Mouse (Mus musculus) liver, embryonic 11.5 days (tissue): ENCODE measurements around the gene Col12a1. TPM values are rescaled to one million over a fixed set of nuclear protein-coding genes. Genes with fewer than 3 reads are reported as not detected.

Experiments
- ATAC-seq: fragments of 200-750 bp; cut with Nextera tagmentation; replicated peaks from 2 replicates; pipeline ENCODE4 v1.8.0; 2017; ENCODE audit warnings: moderate number of reproducible peaks, mild to moderate bottlenecking, moderate TSS enrichment, moderate library complexity; ENCODE audit not compliant: low FRiP score
- DNase-seq: peaks from one replicate; pipeline ENCODE4 v3.0.0-alpha.2; 2017; ENCODE audit warnings: low spot score
- H3K27ac ChIP-seq: fragments of 300-500 bp; sonication (generic); 2 replicates; pipeline ENCODE4 v1.5.1; 2014; ENCODE audit warnings: mild to moderate bottlenecking, low read depth, low read length, control low read depth
- H3K27me3 ChIP-seq: fragments of 300-500 bp; sonication (generic); replicated peaks from 2 replicates; pipeline ENCODE4 v1.6.1; 2014; ENCODE audit warnings: low read length, mixed read lengths; ENCODE audit not compliant: control insufficient read depth, insufficient read depth
- H3K36me3 ChIP-seq: fragments of 300-500 bp; sonication (generic); 2 replicates; pipeline ENCODE4 v1.6.1; 2014; ENCODE audit warnings: mild to moderate bottlenecking, low read length, moderate library complexity, mixed read lengths; ENCODE audit not compliant: control insufficient read depth, insufficient read depth
- H3K4me1 ChIP-seq: fragments of 300-500 bp; sonication (generic); replicated peaks from 2 replicates; pipeline ENCODE4 v1.6.1; 2014; ENCODE audit warnings: low read length, mixed read lengths; ENCODE audit not compliant: control insufficient read depth, insufficient read depth
- H3K4me2 ChIP-seq: fragments of 300-500 bp; sonication (generic); 2 replicates; pipeline ENCODE4 v1.6.1; 2014; ENCODE audit warnings: mild to moderate bottlenecking, control low read depth, moderate library complexity
- H3K4me3 ChIP-seq: fragments of 300-500 bp; sonication (generic); 2 replicates; pipeline ENCODE4 v1.5.1; 2014; ENCODE audit warnings: low read depth, low read length, control low read depth
- H3K9ac ChIP-seq: fragments of 300-500 bp; sonication (generic); 2 replicates; pipeline ENCODE4 v1.6.1; 2014; ENCODE audit warnings: low read depth, low read length, control low read depth
- H3K9me3 ChIP-seq: fragments of 300-500 bp; sonication (generic); 2 replicates; pipeline ENCODE4 v1.6.1; 2016; ENCODE audit warnings: low read length, inconsistent platforms, mixed read lengths; ENCODE audit not compliant: control insufficient read depth
- WGBS: fragments of 180-500 bp; shearing (Covaris S2); extraction: QIAGEN DNeasy Blood & Tissue Kit; methylation state at CpG from one replicate; pipeline ENCODE4 v1.1.7; 2014; 5-methylcytosine and 5-hydroxymethylcytosine counted together
- polyA plus RNA-seq: library from polyadenylated mRNA; unstranded; fragments of >200 nt; fragmentation: Nextera tagmentation; extraction: Ambion mirVana; gene quantifications from 2 replicates; pipeline ENCODE4 v1.2.1, GENCODE M21; 2014

Gene Col12a1
- polyA plus RNA-seq, 1 experiment from 2014 or later = 4.2 TPM

DNA sequence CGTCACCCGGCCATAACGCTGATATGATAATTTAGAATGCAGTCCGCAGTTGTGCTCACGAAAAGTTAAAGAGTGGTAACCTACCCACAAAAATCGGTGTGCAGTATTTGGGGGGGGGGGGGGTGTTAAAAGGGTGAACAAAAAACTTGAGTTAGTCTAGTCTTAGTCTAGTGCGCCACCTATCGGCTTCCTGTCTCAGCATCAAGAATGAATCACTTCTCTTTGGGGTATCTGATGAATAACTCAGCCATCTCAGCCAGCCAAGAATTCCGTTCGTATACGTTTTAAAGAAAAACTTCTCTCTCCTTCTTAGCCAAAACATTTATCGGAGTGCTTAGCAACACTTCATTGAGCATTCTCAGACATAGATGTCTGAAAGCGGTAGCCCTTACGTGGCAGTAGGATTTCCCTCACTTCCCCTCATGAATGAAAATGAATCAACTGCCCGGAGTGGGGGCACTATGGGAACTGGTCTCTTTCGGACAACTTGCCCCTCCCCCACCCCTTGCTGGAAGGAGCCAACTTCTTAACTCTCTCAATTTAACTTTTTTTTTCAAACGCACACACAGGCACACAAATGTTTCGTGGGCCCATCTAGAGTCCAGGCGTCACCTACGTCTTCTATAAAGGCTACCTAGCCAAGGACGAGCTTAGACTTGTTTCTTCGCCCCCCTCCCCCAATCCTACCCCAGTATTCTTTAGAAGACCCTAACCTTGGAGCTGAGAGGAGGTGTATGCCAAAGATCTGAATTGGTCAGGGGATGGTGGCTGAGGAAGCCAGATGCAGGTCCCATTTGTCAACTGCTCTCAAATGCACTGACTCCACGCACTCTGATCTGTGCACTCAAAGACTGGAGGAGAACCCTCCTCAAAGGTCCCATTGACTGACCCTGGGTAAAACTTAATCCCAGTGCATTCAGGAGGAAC lies 1.5 kb downstream of the Col12a1 start:
- H3K4me3 ChIP-seq = peak overlapping the region; percentile 3; the same call in 1 of the 2 replicates
- H3K27ac ChIP-seq = no peak overlapping the region
- no peak overlapping the region for H3K9ac ChIP-seq
- 11% methylated on average over 23 of the region's 23 CpGs for WGBS
- peaks cover 43% of the 10 kb centered on the region for H3K27me3 ChIP-seq
- H3K36me3 ChIP-seq = no peaks in the 10 kb centered on the region
- H3K4me1 ChIP-seq = 0 out of 2 replicates have a peak, but pooled peaks cover 4% of the 10 kb centered on the region
- DNase-seq (no peak), ATAC-seq (no peak)
- no peaks in the 10 kb centered on the region for H3K9me3 ChIP-seq
- peak overlapping the region; percentile 68 for H3K4me2 ChIP-seq

DNA sequence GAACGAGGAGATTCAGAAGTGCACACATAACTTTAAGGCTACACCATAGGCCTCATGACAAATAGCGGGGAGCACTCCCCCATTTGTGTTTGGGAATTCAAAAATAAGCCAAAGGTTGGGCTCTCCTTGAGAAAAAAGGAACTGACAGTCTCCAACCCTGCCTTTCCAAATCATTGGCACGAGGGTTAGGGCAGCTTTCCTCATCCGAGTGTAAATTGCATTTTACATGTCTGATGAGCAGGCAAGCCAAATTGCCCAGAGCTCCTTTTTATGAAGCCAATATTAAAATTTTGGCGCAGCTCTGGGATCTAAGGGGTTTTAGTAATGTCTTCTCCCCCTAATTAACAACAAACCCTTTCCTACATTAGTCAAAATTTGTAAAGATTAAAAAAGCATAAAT lies 2.1 kb downstream of the Col12a1 start:
- no peak overlapping the region for H3K9ac ChIP-seq
- no peak overlapping the region for H3K4me2 ChIP-seq
- no peak overlapping the region for H3K4me3 ChIP-seq
- peaks cover 43% of the 10 kb centered on the region for H3K27me3 ChIP-seq
- H3K27ac ChIP-seq = no peak overlapping the region
- no peaks in the 10 kb centered on the region for H3K9me3 ChIP-seq
- WGBS = 48% methylated on average over 5 of the region's 5 CpGs
- no peaks in the 10 kb centered on the region for H3K36me3 ChIP-seq
- ATAC-seq = no peak
- DNase-seq = no peak
- H3K4me1 ChIP-seq = 0 out of 2 replicates have a peak, but pooled peaks cover 4% of the 10 kb centered on the region

DNA sequence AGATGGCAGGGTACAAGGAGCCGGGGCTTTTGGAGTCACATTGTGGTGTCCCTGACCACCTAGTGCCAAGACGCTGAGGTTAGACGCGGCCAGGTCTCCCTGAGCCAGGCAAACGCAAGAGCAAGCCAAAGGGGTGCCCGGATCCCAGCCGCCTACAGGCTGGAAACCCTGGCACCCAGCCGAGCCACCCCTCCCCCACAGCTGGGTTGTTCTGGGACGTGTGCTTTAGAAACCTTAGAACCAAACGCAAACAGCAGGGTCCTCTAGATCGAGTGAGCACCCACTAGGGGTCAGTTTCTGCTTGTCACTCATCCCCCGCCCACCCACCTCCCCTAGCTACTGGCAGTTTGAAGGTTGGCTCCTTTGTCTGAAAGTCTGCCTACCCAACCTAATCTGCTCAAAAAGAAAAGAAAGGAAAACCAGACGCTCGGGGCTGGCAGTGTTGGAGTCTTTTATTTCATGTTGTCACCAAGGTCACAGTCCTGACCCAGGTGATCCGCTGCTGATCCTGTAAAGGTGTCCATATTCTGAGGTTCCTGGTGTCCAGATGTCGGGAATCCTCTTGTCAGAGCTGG lies 4.1 kb downstream of the Col12a1 start:
- WGBS = 10% methylated on average over 16 of the region's 16 CpGs
- no peaks in the 10 kb centered on the region for H3K36me3 ChIP-seq
- peak; percentile 50 for DNase-seq
- peaks cover 29% of the 10 kb centered on the region for H3K27me3 ChIP-seq
- H3K9me3 ChIP-seq = no peaks in the 10 kb centered on the region
- peak overlapping the region; percentile 53 for H3K4me2 ChIP-seq
- H3K4me3 ChIP-seq = no peak overlapping the region
- H3K27ac ChIP-seq = no peak overlapping the region
- no peak overlapping the region for H3K9ac ChIP-seq
- 0 out of 2 replicates have a peak, but pooled peaks have one; percentile 24 for ATAC-seq
- 0 out of 2 replicates have a peak, but pooled peaks cover 4% of the 10 kb centered on the region for H3K4me1 ChIP-seq

DNA sequence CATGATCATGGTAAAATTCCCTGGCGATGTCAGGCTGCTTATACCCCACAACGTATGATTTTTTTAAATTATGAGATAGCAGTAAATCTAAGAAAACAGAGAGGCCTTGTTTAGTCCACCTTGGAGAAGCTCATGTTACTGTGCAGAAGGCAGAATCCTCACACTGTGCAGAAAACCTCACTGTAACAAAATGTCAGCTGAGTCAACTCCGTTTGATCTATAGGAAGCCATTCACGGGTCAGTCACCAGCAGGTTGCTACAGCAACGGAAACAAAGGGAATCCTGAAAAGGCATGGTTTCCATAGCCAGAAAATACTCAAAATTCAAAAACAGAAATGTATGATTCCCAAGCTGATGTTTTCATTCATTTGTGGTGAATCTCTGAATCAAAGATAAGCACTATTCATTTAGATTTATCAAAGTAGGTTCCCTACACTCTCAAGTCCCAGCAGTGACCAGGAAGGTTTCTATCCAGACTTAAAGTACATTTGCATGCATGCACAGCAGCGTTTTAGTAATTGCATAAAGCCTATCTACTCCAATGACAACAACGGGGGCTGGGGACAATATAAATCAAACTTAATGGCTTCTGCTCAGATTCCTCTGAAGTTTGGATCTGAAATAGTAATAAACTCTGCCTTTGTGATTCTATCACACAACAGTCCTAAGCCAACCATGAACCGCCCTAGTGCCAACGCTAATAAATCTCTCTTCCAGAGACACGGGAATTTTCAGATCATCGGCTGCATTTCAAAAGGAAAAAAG lies 28.7 kb downstream of the Col12a1 start:
- Histone ChIP-seq H3K27ac (no peak overlapping the region), H3K36me3 (no peaks in the 10 kb centered on the region), H3K4me2 (no peak overlapping the region), H3K9me3 (no peaks in the 10 kb centered on the region), H3K4me1 (no peaks in the 10 kb centered on the region), H3K9ac (no peak overlapping the region), H3K27me3 (no peaks in the 10 kb centered on the region), H3K4me3 (no peak overlapping the region)
- DNase-seq (no peak), ATAC-seq (no peak)
- WGBS = 73% methylated on average over 11 of the region's 11 CpGs

DNA sequence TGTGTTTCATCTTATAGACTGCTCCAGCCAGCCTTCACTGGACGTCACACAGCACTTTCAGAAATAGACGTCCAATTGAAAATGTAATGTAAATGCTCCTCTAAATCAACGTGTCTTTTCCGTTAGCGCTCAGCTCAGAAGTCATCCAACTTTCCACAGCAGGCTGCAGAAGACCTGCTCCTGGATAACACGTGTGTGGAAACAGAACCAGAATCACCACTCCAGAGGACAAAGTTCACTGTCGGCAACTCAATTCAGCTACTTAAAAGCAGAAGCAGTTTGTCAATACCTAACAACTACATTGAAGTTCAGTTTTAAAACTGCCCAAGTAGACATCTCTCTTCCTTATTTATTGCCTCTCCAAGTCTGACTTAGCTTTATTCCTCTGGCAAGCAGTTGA lies 29.3 kb downstream of the Col12a1 start:
- no peaks in the 10 kb centered on the region for H3K27me3 ChIP-seq
- no peaks in the 10 kb centered on the region for H3K36me3 ChIP-seq
- no peak overlapping the region for H3K9ac ChIP-seq
- whole genome bisulfite sequencing = 81% methylated on average over 7 of the region's 7 CpGs
- H3K9me3 ChIP-seq = no peaks in the 10 kb centered on the region
- H3K27ac ChIP-seq = no peak overlapping the region
- DNase-seq (no peak), ATAC-seq (no peak)
- no peak overlapping the region for H3K4me3 ChIP-seq
- no peak overlapping the region for H3K4me2 ChIP-seq
- H3K4me1 ChIP-seq = no peaks in the 10 kb centered on the region

DNA sequence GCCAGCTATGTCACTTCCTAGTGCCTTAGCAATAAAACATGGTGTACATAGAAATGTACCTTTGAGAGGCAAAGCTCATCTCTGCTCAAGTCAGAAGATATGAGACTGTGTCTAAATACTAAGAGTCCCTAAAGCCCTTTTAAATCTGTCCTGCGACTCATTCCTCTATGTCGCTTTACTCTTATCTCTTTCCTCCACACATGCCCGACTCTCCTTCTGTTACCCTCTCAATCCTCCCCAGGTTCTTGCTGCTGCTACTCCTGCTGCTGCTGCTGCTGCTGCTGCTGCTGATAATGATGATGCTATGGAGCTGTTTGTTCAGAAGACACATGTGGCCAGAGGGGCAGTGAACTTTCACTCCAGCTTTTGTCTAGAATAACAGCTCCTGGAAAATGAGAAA lies 31.4 kb downstream of the Col12a1 start:
- Histone ChIP-seq H3K4me3 (no peak overlapping the region), H3K36me3 (no peaks in the 10 kb centered on the region), H3K27ac (no peak overlapping the region), H3K9ac (no peak overlapping the region), H3K4me2 (no peak overlapping the region), H3K4me1 (no peaks in the 10 kb centered on the region), H3K9me3 (no peaks in the 10 kb centered on the region), H3K27me3 (no peaks in the 10 kb centered on the region)
- ATAC-seq = no peak
- 30% methylated on average over 3 of the region's 3 CpGs for WGBS
- DNase-seq = no peak

DNA sequence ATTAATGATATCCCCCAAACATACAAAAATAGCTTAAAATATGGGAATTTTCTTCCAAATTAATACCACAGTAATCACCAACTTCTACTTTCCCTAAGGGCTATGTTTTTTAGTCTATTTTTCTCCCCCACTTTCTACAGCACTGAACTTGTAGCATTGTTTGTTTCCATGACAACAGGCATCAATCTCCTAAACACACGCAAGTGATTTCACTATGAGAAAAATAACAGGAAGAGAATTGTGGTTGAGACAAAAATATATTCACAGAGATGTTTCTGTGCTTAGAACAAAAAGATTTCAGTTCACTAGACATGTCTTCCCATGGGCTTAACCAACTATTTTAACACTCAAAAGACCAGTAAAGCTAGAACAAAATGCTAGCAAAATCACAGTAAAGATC lies 32.6 kb downstream of the Col12a1 start:
- no peak for DNase-seq
- H3K9me3 ChIP-seq = no peaks in the 10 kb centered on the region
- H3K36me3 ChIP-seq = no peaks in the 10 kb centered on the region
- H3K4me2 ChIP-seq = no peak overlapping the region
- ATAC-seq = no peak
- H3K4me3 ChIP-seq = no peak overlapping the region
- 82% methylated on average over 1 of the region's 1 CpGs for WGBS
- no peaks in the 10 kb centered on the region for H3K4me1 ChIP-seq
- no peak overlapping the region for H3K27ac ChIP-seq
- no peak overlapping the region for H3K9ac ChIP-seq
- H3K27me3 ChIP-seq = no peaks in the 10 kb centered on the region

DNA sequence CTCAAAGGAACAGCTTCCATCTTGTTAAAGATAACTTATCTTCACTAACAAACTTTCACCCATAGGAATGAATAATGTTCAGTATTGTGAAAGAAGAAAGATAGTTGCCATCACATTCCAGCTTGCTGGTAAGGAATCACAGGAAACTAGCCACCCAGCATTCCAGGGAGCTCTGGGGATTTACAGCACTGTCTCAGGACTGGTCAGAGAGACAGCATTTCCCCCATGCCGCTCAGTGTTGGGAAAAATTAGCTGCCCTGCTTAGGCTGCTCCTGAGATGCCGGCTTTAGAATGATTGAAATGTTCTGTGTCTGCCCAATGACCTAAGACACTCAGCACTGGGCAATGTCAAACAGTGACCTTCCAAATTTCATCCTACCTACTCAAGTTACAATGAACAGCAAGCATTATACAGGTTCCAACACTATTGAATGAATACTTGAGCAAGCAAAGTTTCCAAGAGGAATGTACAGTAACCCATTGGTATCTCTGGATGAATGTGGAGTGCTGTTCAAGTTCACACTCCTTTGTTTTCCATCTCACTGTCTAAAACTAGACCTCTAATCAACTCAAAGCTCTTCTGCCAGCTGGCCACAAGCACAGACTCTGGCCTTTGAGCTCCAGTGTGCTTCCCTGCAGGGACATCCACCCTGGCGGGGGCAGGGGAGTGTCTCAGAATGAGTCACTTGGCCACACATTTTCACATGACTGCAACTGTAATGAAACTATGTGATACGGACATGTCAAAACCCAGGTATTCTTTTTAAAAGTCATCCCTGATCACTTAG lies 38.0 kb downstream of the Col12a1 start:
- H3K27me3 ChIP-seq = no peaks in the 10 kb centered on the region
- H3K4me3 ChIP-seq = no peak overlapping the region
- DNase-seq (no peak), ATAC-seq (no peak)
- H3K4me1 ChIP-seq = no peaks in the 10 kb centered on the region
- 68% methylated on average over 4 of the region's 4 CpGs for WGBS
- H3K27ac ChIP-seq = no peak overlapping the region
- H3K9ac ChIP-seq = no peak overlapping the region
- no peaks in the 10 kb centered on the region for H3K9me3 ChIP-seq
- no peak overlapping the region for H3K4me2 ChIP-seq
- no peaks in the 10 kb centered on the region for H3K36me3 ChIP-seq
